Mouse (Mus musculus) retina, adult 2 months (tissue): ENCODE data around the gene Gak.

Experiments used
- DNase-seq: peaks from one replicate; pipeline ENCODE4 v3.0.0-alpha.2; 2012; ENCODE audit warnings: low read depth, low spot score

The Gak gene

GRCm38 (mm10) chr5:108599923-108600322 is 29.6 kb downstream of the Gak start:
- no peak for DNase-seq

- no peak for DNase-seq
Observed at GRCm38 (mm10) chr5:108581361-108581891, 48.1 kb downstream of the Gak start.

DNA sequence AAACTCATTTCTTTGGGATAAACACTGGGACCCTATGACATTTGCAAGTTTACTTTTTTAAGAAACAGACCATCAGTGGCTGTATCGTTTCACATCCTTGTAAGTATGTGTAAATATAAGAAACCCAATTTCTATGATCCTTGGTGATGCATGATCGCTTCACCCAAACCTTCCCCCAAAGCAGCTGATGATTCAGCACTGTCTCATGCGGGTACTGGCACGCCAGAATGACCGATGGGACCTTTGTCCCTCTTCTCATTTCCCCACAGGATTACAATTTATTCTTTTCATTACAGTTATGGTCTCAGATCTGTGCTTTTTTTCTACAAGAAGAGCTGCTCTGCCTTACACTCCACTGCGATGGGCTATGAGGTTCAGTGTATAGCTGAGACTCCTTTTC is 56.5 kb downstream of the Gak start:
- no peak for DNase-seq

GRCm38 (mm10) chr5:108570991-108571390 is 58.6 kb downstream of the Gak start:
- no peak for DNase-seq

DNA sequence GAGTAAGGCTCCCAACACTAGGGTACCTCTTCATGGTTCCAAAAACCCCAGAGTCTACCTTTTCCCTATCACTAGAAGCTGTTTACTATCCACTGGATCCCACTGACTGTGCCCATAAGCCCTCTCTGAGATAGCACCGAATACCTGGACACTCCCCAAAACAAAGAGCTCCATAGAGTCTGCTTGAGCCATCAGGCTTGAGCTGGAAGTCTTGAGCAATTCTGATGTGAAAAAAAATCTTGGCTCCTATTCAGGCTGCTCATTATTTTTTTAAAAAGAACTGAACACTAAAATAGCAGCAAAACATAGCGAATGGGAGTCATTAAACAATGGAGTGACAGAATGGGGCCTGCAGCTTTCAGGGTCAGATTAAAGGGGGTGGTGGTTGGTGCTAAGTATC is 62.5 kb downstream of the Gak start:
- DNase-seq, result no peak

GRCm38 (mm10) chr5:108566523-108566922 is 63.0 kb downstream of the Gak start:
- no peak for DNase-seq

- DNase-seq, result no peak
Observed at GRCm38 (mm10) chr5:108565381-108565780, 64.2 kb downstream of the Gak start.

- no peak for DNase-seq
Observed at GRCm38 (mm10) chr5:108564346-108564745, 65.2 kb downstream of the Gak start.

GRCm38 (mm10) chr5:108562483-108562882 is 67.1 kb downstream of the Gak start:
- DNase-seq, result no peak

DNA sequence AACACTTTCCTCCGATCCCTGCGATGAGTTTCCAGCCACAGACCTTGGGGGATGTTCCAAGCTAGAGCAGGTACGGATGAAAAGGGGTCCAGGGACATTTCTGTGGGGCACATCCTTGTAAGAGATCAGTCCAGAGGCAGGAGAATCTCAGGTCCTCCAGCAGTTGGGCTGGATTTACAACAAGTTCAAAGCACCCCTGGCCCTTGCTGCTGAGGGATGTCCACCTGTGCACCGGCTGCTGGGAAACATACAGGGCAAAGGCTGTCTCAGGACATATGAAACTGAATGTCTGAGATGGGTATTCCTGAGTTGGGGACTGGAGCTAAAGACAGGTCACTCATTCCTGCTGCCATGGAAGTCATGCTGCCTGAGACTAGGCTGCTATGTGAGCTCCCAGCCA is 72.6 kb downstream of the Gak start:
- no peak for DNase-seq

- DNase-seq, result no peak
Observed at GRCm38 (mm10) chr5:108554041-108554440, 75.5 kb downstream of the Gak start.

DNA sequence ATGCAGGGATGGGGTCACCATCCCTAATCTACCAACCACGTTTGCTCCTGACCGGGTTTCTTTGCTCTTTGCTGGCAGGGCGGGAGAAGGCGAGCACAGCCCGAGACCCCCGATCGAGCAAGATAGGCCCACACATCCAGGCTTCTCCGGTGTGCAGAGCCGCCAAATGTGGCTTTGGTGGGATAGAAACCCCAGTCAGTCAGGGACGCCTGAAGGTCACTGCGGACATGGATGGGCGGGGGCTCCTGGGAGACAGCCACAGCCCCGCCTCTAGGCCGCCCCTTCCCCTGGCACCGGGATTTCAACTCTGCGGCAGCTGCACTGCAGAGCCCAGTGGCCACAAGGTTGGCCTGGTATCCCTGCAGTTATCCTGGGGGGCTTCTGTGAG is 79.4 kb downstream of the Gak start:
- DNase-seq, result no peak

DNA sequence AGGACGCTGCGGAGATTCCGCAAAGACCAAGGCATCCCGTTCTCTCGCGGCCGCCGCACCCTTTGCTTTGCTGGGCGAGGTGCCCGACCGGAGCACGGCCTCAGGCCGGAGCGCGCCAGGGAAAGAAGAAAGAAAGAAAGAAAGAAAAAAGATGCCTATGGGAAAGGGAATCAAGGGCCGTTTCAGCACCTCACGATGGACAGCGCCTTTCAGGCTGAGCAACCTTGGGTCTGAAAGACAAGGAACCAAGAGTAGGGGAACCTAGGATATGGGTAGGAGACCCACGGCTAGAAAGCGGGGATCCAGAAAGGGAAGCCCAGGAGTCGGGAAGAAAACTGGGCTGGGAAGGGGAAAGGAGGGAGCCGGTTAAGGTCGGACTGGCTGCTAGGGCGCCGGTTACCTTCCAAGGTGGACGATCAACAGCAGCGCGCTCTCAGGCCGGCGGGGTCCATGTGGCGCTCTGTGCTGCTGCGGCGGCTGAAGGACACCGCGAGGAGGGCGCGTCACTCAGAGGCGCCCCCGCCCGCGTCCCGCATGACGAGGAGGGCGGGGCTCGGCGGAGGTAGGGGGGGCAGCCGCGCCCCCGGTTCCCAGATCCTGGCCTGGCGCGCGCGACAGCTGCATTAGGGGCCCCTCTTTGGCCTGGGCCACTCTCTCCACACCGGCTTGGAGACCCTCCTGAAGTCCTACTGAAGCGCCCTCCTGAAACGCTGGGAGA is 79.9 kb downstream of the Gak start, which contains the start of gene Cplx1:
Gene Cplx1, minus strand, starts transcription at position 536 of the 718 bp plus-strand sequence.
- DNase-seq, result no peak

DNA sequence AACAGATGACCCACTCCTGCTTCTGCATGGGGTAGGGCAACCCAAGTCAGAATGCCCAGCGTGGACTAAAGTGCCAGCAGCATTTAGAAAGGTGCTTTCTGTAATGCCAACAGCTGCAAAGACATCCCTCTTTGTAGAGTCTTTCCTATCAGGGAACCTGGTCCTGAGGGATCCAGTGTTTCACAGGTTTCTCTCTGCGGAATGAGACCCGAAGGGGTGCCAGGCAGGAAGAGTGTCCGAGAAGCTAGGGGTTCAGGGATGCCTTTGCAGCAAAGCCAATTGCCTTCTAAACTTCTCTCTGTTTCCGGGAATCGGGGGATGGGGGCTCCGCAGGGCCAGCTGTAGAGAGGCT is 80.4 kb downstream of the Gak start:
- DNase-seq, result no peak

DNA sequence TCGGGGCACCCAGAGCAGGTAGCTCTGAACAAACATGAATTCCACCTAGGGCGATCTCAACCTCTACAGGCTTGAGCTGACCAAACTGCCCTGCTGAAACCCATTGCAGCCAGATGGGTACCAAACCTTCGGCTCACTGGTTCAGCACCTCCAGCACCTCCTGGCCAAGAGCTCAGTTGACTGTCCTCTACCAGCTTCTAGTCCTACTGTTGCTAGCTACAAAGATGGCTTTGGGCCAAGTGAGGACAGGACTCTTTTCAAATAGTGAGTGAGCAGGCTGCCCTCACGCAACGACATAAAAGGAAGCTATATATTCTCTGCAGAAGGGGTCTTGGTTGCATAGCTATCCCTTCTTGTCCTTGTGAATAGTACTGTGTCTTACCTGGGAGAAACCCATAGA is 81.9 kb downstream of the Gak start:
- no peak for DNase-seq

DNA sequence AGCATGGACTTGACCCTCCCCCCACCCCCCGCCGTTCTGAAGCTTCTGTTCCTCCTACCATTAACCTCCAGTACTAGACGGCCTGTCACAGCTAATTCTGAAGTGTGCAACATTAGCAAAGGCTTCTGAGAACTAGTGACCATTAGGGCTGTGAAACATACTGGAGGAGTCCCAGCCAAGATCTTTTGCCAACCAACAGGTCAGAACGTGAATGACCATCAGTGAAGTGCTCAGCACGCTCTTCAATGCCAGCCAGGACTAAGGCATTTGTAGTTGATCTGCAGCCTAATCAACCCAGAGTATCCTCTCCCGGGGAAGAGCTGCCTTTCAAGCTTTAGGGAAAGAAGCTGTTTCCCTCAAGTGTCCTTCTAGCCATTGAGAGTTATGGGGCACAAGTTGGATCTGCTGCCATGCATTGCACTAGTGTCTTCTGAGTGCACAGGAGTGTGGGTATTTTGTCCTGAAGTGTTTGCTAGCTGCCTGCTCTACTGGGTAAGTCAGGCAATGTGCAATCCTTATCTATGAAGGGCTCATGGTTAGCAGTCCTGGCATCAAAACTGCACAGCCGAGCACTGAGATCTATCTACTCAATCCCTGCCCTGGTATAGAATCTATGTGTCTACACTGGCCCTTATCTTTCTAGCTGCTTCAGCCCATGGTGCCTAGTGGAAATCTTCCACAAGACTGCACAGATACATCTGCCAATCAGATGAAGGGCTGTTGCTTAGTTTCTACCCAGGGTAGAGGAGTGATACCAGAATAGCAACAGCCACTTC is 85.9 kb downstream of the Gak start:
- DNase-seq, result no peak

DNA sequence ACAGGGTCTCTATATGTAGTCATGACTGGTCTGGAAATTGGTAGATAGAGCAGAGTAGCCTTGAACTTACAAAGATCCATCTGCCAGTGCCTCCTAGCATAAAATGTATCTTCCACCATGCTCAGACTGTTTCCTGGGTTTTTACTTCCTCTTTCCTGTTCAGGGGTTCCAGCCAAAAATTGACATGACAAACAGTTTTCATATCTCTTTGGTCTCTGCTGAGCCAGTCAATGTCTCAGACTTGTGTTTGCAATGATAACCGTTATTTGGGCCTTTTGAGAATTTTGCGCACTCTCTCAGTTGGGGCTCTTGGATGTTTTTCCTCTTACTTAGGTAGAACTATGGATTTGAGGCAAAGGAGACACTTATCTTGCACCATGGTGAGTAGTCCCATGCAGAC is 95.4 kb downstream of the Gak start:
- DNase-seq, result no peak

DNA sequence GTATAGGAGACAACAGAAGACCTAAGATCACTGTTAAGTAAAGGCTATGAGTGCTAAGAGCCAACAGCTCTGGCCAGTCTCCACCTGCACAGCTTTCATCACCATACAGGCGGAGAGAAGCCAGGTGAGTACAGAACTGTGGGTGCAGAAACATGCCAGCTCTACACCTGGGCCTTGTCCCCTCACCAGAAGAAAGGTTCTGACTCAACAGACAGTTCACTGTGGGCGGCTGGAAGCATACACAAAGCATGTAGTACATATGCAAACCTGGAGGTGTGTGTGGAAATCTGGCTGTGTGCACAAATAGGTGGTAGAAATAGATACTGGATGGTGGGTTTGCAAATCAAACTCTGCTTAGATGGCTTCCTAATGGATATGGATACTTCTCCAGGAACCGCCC is 107.0 kb downstream of the Gak start:
- no peak for DNase-seq

DNA sequence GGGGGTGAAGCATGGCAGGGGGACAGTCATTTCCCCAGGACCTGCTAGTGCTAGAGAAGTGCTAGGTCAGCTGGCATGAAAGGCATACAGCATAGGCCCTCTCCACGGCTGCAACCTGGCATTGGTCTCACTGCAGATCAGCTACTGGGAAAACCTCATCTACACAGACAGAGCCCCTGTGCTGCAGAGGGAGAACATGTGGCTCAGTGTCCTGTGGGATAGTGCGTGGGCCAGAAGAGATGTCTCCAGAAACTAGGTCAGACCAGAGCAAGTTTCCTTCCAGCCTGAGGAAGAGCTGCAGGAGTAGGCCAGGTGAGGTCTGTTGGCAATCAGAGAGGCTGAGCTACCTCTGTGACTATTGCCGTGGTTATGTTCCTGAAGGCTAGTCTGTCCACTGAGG is 107.7 kb downstream of the Gak start:
- DNase-seq, result no peak

GRCm38 (mm10) chr5:108521016-108521415 is 108.5 kb downstream of the Gak start:
- no peak for DNase-seq

- DNase-seq, result no peak
Observed at GRCm38 (mm10) chr5:108520153-108520552, 109.4 kb downstream of the Gak start.
